Mouse (Mus musculus): Measurements from ENCODE around the gene Chn2.

The Chn2 gene

GRCm38 (mm10) chr6:54204931-54205330, 165.6 kb downstream of the Chn2 start:
- no peak for DNase-seq

- no peak for DNase-seq
These were observed 166.1 kb downstream of the Chn2 start for GRCm38 (mm10) chr6:54205471-54205870.

GRCm38 (mm10) chr6:54206221-54206738, 166.9 kb downstream of the Chn2 start:
- DNase-seq, result no peak

GRCm38 (mm10) chr6:54208786-54209185, 169.4 kb downstream of the Chn2 start:
- no peak for DNase-seq

GRCm38 (mm10) chr6:54210971-54211370, 171.6 kb downstream of the Chn2 start:
- DNase-seq, result no peak

- DNase-seq, result no peak
These were observed 172.6 kb downstream of the Chn2 start for GRCm38 (mm10) chr6:54211939-54212338.

GRCm38 (mm10) chr6:54213743-54214142, 174.4 kb downstream of the Chn2 start:
- DNase-seq, result no peak

GRCm38 (mm10) chr6:54215636-54216035, 176.3 kb downstream of the Chn2 start:
- no peak for DNase-seq

GRCm38 (mm10) chr6:54216512-54216911, 177.2 kb downstream of the Chn2 start:
- peak; percentile 14 for DNase-seq

GRCm38 (mm10) chr6:54220124-54220523, 180.8 kb downstream of the Chn2 start:
- no peak for DNase-seq

GRCm38 (mm10) chr6:54223529-54223928, 184.2 kb downstream of the Chn2 start:
- no peak for DNase-seq

GRCm38 (mm10) chr6:54224325-54224724, 185.0 kb downstream of the Chn2 start:
- DNase-seq, result no peak

- DNase-seq, result no peak
These were observed 186.0 kb downstream of the Chn2 start for GRCm38 (mm10) chr6:54225327-54225726.

- DNase-seq, result no peak
These were observed 187.7 kb downstream of the Chn2 start for GRCm38 (mm10) chr6:54227061-54227460.

- no peak for DNase-seq
These were observed 189.1 kb downstream of the Chn2 start for GRCm38 (mm10) chr6:54228421-54228820.

GRCm38 (mm10) chr6:54228874-54229273, 189.5 kb downstream of the Chn2 start:
- DNase-seq, result peak; percentile 48

- DNase-seq, result no peak
These were observed 192.6 kb downstream of the Chn2 start for GRCm38 (mm10) chr6:54231769-54232558.

GRCm38 (mm10) chr6:54236441-54236840, 197.1 kb downstream of the Chn2 start:
- no peak for DNase-seq

GRCm38 (mm10) chr6:54241761-54242160, 202.4 kb downstream of the Chn2 start:
- DNase-seq, result no peak

- DNase-seq, result no peak
These were observed 202.9 kb downstream of the Chn2 start for GRCm38 (mm10) chr6:54242286-54242685.

- no peak for DNase-seq
These were observed 209.2 kb downstream of the Chn2 start for GRCm38 (mm10) chr6:54248354-54249252.

- DNase-seq, result no peak
These were observed 212.2 kb downstream of the Chn2 start for GRCm38 (mm10) chr6:54251401-54252191.

GRCm38 (mm10) chr6:54253206-54253605, 213.9 kb downstream of the Chn2 start:
- peak; percentile 35 for DNase-seq

All from thymus, postnatal 25 days (tissue).